Mouse (Mus musculus) stomach, embryonic 14.5 days (tissue): Measurements from ENCODE around the gene Bpifb1. TPM values are rescaled to one million over a fixed set of nuclear protein-coding genes. Genes with fewer than 3 reads are reported as not detected.

Experiments used
- ATAC-seq: fragments of 200-750 bp; cut with Nextera tagmentation; 2 replicates; pipeline ENCODE4 v1.8.0; 2017; ENCODE audit warnings: low read depth, moderate TSS enrichment; ENCODE audit not compliant: insufficient number of reproducible peaks, insufficient read depth, low FRiP score
- H3K27ac ChIP-seq: fragments of 300-500 bp; sonication (generic); 2 replicates; pipeline ENCODE4 v1.5.1; 2014; ENCODE audit warnings: mild to moderate bottlenecking, low read length, moderate library complexity, mixed read lengths
- H3K27me3 ChIP-seq: fragments of 300-500 bp; sonication (generic); 2 replicates; pipeline ENCODE4 v1.6.1; 2014; ENCODE audit warnings: low read length, control low read depth, mixed read lengths; ENCODE audit not compliant: control insufficient read depth, insufficient read depth
- H3K36me3 ChIP-seq: fragments of 300-500 bp; sonication (generic); 2 replicates; pipeline ENCODE4 v1.6.1; 2014; ENCODE audit warnings: mild to moderate bottlenecking, control low read depth, low read length, moderate library complexity, mixed read lengths; ENCODE audit not compliant: control insufficient read depth, insufficient read depth
- H3K4me1 ChIP-seq: fragments of 300-500 bp; sonication (generic); 2 replicates; pipeline ENCODE4 v1.6.1; 2014; ENCODE audit warnings: low read length, control low read depth, mixed read lengths; ENCODE audit not compliant: control insufficient read depth, insufficient read depth
- H3K4me2 ChIP-seq: fragments of 300-500 bp; sonication (generic); replicated peaks from 2 replicates; pipeline ENCODE4 v1.6.1; 2014; ENCODE audit warnings: low read depth, low read length, control low read depth
- H3K4me3 ChIP-seq: fragments of 300-500 bp; sonication (generic); 2 replicates; pipeline ENCODE4 v1.5.1; 2014; ENCODE audit warnings: low read depth, low read length, control low read depth
- H3K9ac ChIP-seq: fragments of 300-500 bp; sonication (generic); replicated peaks from 2 replicates; pipeline ENCODE4 v1.6.1; 2014; ENCODE audit warnings: low read depth, mild to moderate bottlenecking, control low read depth, low read length, moderate library complexity, mixed read lengths
- H3K9me3 ChIP-seq: fragments of 300-500 bp; sonication (generic); 2 replicates; pipeline ENCODE4 v1.6.1; 2016; ENCODE audit warnings: low read depth, low read length, control low read depth; ENCODE audit not compliant: control insufficient read depth
- WGBS: fragments of 180-500 bp; shearing (Covaris S2); extraction: QIAGEN DNeasy Blood & Tissue Kit; methylation state at CpG from one replicate; pipeline ENCODE4 v1.1.7; 2014; 5-methylcytosine and 5-hydroxymethylcytosine counted together
- polyA plus RNA-seq: library from polyadenylated mRNA; unstranded; fragments of >200 nt; fragmentation: Nextera tagmentation; extraction: Ambion mirVana; gene quantifications from 2 replicates; pipeline ENCODE4 v1.2.1, GENCODE M21; 2014

The Bpifb1 gene
- polyA plus RNA-seq, 1 experiment from 2014 or later = 148 TPM

- ATAC-seq = no peak
- WGBS = 80% methylated on average over 4 of the region's 4 CpGs
- Histone ChIP-seq H3K4me1 (no peaks in the 10 kb centered on the region), H3K27ac (no peak overlapping the region; the same call in 1 of the 2 replicates), H3K9ac (no peak overlapping the region), H3K27me3 (no peaks in the 10 kb centered on the region), H3K4me3 (no peak overlapping the region), H3K36me3 (no peaks in the 10 kb centered on the region), H3K9me3 (no peaks in the 10 kb centered on the region), H3K4me2 (no peak overlapping the region)
Measured at GRCm38 (mm10) chr2:154193071-154193470, 2.5 kb downstream of the Bpifb1 start.

- H3K4me1 ChIP-seq = no peaks in the 10 kb centered on the region
- 56% methylated on average over 5 of the region's 5 CpGs for WGBS
- no peak overlapping the region for H3K4me3 ChIP-seq
- peak overlapping the region; percentile 27; the same call in 1 of the 2 replicates for H3K27ac ChIP-seq
- H3K9ac ChIP-seq = no peak overlapping the region
- H3K9me3 ChIP-seq = no peaks in the 10 kb centered on the region
- H3K4me2 ChIP-seq = no peak overlapping the region
- no peaks in the 10 kb centered on the region for H3K36me3 ChIP-seq
- no peaks in the 10 kb centered on the region for H3K27me3 ChIP-seq
- peak; percentile 44; the same call in 1 of the 2 replicates for ATAC-seq
Measured at GRCm38 (mm10) chr2:154193994-154194504, 3.4 kb downstream of the Bpifb1 start.

- Histone ChIP-seq H3K9ac (no peak overlapping the region), H3K27ac (no peak overlapping the region), H3K9me3 (no peaks in the 10 kb centered on the region), H3K36me3 (no peaks in the 10 kb centered on the region), H3K27me3 (no peaks in the 10 kb centered on the region), H3K4me3 (no peak overlapping the region), H3K4me2 (no peak overlapping the region), H3K4me1 (no peaks in the 10 kb centered on the region)
- no peak for ATAC-seq
- WGBS = 88% methylated on average over 9 of the region's 9 CpGs
Measured at GRCm38 (mm10) chr2:154197036-154197435, 6.4 kb downstream of the Bpifb1 start.

GRCm38 (mm10) chr2:154204630-154205029 is 14.0 kb downstream of the Bpifb1 start:
- no peak overlapping the region for H3K27ac ChIP-seq

GRCm38 (mm10) chr2:154206908-154207307 is 16.3 kb downstream of the Bpifb1 start:
- Histone ChIP-seq H3K9me3 (no peaks in the 10 kb centered on the region), H3K4me3 (no peak overlapping the region), H3K9ac (no peak overlapping the region), H3K4me2 (no peak overlapping the region), H3K27ac (no peak overlapping the region), H3K27me3 (no peaks in the 10 kb centered on the region), H3K36me3 (no peaks in the 10 kb centered on the region), H3K4me1 (0 out of 2 replicates have a peak, but pooled peaks cover 3% of the 10 kb centered on the region)
- ATAC-seq = no peak
- 61% methylated on average over 7 of the region's 7 CpGs for WGBS

More at GRCm38 (mm10) chr2:154204630-154205029, 14.0 kb downstream of the Bpifb1 start:
- no peak for ATAC-seq
- Histone ChIP-seq H3K4me1 (0 out of 2 replicates have a peak, but pooled peaks cover 3% of the 10 kb centered on the region), H3K4me2 (no peak overlapping the region), H3K9me3 (no peaks in the 10 kb centered on the region), H3K36me3 (no peaks in the 10 kb centered on the region), H3K4me3 (no peak overlapping the region), H3K9ac (no peak overlapping the region), H3K27me3 (no peaks in the 10 kb centered on the region)
- 86% methylated on average over 4 of the region's 4 CpGs for WGBS

- H3K9me3 ChIP-seq = no peaks in the 10 kb centered on the region
- H3K27ac ChIP-seq = no peak overlapping the region
- no peak overlapping the region for H3K9ac ChIP-seq
- H3K27me3 ChIP-seq = no peaks in the 10 kb centered on the region
- 0 out of 2 replicates have a peak, but pooled peaks cover 3% of the 10 kb centered on the region for H3K4me1 ChIP-seq
- no peak for ATAC-seq
- no peak overlapping the region for H3K4me3 ChIP-seq
- no peaks in the 10 kb centered on the region for H3K36me3 ChIP-seq
- 11% methylated on average over 3 of the region's 3 CpGs for WGBS
- H3K4me2 ChIP-seq = no peak overlapping the region
Measured at GRCm38 (mm10) chr2:154209112-154209511, 18.5 kb downstream of the Bpifb1 start.

GRCm38 (mm10) chr2:154211121-154211520 is 20.5 kb downstream of the Bpifb1 start:
- WGBS = 59% methylated on average over 1 of the region's 1 CpGs
- Histone ChIP-seq H3K4me3 (no peak overlapping the region), H3K4me2 (no peak overlapping the region), H3K27ac (no peak overlapping the region), H3K9ac (no peak overlapping the region), H3K27me3 (no peaks in the 10 kb centered on the region), H3K36me3 (no peaks in the 10 kb centered on the region), H3K9me3 (no peaks in the 10 kb centered on the region), H3K4me1 (0 out of 2 replicates have a peak, but pooled peaks cover 3% of the 10 kb centered on the region)
- no peak for ATAC-seq

- no peaks in the 10 kb centered on the region for H3K9me3 ChIP-seq
- H3K27ac ChIP-seq = no peak overlapping the region
- no peak overlapping the region for H3K9ac ChIP-seq
- H3K4me3 ChIP-seq = no peak overlapping the region
- no peak overlapping the region for H3K4me2 ChIP-seq
- no peaks in the 10 kb centered on the region for H3K27me3 ChIP-seq
- 81% methylated on average over 4 of the region's 4 CpGs for WGBS
- ATAC-seq = no peak
- H3K36me3 ChIP-seq = no peaks in the 10 kb centered on the region
- H3K4me1 ChIP-seq = 0 out of 2 replicates have a peak, but pooled peaks cover 3% of the 10 kb centered on the region
Measured at GRCm38 (mm10) chr2:154211881-154212280, 21.3 kb downstream of the Bpifb1 start.

- H3K9me3 ChIP-seq = no peaks in the 10 kb centered on the region
- no peaks in the 10 kb centered on the region for H3K27me3 ChIP-seq
- no peak overlapping the region for H3K4me3 ChIP-seq
- 13% methylated on average over 5 of the region's 5 CpGs for WGBS
- no peaks in the 10 kb centered on the region for H3K4me1 ChIP-seq
- no peak overlapping the region for H3K27ac ChIP-seq
- H3K36me3 ChIP-seq = no peaks in the 10 kb centered on the region
- no peak overlapping the region for H3K4me2 ChIP-seq
- no peak overlapping the region for H3K9ac ChIP-seq
- ATAC-seq = peak; percentile 26; the same call in 1 of the 2 replicates
Measured at GRCm38 (mm10) chr2:154215191-154215590, 24.6 kb downstream of the Bpifb1 start.
